Mouse (Mus musculus) layer of hippocampus, adult 11-12 months (tissue): Measurements from ENCODE around the gene Cyp2f2.
A peak's percentile ranks its signal among the peaks of the same experiment; 100 is the strongest.

ENCODE experiments used
- DNase-seq: peaks from one replicate; pipeline ENCODE4 v3.0.0; 2022; ENCODE audit warnings: low spot score

Cyp2f2 gene

GRCm38 (mm10) chr7:27119676-27120075 lies at the start of gene Cyp2f2:
TSS of gene Cyp2f2 (plus strand) at chr7:27119909.
- no peak for DNase-seq

DNA sequence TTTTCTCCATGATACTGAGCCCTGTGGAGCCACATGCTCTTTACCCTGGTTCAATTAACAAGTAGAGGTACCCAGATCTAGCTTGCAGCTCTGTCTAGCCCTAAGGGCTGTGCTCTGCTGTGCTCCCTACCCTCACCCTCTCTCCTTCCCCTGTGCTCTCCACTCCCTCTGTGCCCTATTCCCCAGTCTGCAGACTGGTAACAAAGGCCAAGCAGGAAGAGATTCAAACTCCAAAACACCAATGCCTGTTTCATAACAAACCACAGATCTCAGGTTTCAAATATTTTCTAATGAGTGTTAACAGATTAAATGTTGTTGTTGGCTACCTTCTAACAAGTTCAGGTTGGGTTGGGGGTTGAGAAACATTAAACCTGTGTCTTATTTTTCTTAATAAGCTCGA lies 41.1 kb upstream of the Cyp2f2 start:
- DNase-seq = no peak

DNA sequence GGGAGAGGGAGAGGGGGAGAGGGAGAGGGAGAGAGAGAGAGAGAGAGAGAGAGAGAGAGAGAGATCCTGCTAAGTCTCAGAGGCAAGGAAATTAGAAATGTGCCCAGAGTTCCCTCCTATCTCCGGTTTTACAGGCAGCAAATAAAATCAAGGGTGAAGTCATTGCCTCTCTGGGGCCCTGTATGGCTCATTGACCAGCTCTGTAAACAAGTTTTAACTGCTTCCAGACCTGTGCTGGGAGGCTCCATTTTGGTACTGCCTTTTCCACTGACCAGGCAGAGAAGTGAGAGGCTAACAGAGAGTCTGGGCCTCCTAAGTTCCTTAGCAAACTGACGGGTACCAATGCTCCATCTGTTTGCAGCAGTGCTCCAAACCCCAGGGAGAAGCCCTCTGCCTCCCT lies 38.1 kb upstream of the Cyp2f2 start:
- DNase-seq = no peak

- no peak for DNase-seq
Observed at GRCm38 (mm10) chr7:27091039-27091438, 28.7 kb upstream of the Cyp2f2 start.

- DNase-seq = no peak
Observed at GRCm38 (mm10) chr7:27092038-27092703, 27.5 kb upstream of the Cyp2f2 start.

- no peak for DNase-seq
Observed at GRCm38 (mm10) chr7:27092882-27093281, 26.8 kb upstream of the Cyp2f2 start.

DNA sequence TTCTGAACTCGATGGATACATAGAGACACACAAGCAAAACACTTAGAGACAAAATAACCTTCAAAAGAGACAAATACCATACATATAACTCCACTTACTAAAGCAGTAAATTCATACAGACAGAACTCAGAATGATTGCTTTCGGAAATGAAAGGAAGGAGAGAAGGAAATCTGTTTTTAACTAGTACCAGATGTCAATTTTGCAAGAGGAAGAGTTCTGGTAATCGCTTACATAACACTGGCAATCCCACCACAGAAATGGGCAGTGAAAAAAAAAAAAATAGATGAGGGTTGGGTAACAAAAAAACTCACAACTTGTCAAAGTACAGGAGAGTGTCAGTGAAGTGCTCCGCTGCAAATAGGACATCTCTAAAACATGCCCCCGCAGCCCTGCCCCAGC lies 14.8 kb upstream of the Cyp2f2 start:
- DNase-seq = no peak

DNA sequence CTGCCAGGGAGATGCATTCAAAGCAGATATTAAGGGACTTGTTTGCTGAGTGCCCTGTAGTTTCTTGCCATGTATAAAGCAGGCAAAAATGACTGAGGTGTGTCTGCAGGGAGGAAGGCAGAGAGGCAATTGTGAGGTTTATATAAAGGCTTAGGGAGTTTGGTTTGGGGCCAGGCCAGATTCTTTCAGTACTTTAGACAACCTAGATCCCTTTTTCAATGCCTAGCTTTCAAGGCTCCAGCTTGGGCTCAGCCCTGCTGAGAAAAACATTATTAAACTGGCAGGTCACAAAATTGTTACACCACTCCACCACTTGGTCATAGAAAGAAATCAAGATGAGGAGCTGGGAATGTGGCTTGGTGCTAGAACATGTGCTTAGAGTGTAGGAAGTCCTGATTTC lies 9.4 kb upstream of the Cyp2f2 start:
- no peak for DNase-seq

DNA sequence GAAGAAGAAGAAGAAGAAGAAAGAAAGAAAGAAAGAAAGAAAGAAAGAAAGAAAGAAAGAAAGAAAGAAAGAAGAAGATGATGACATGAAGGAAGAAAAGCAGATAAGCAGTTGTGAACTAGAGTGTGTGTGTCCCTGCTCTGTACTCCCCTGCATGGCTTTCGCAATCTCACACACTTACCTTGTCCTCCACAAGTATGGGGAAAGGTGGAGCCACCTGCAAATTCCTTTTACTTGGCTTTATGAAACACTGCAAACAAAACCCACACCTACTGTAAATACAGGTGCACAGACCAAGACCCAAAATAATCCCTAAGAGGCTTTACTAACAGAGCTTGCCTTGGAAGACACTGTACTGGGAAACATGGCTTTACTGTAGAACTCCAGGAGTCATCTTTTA lies 8.7 kb upstream of the Cyp2f2 start:
- no peak for DNase-seq

DNA sequence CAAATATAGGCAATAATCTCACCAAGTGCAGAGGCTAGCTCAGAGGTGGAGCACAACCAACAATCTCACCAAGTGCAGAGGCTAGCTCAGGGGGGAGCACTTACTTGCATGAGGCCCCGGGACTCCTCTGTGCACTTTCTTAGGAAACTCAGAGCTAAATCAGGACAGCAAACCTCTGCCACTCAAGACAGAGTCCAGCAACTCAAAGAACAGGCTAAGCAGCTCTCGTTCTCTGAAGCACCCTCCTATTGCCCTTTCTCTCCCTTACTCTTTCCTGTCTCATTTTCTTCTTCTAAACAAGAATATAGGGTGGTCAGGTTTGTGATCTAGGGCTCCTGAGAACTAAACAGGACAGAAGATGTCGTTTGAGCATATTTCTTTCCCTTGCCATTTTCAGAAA lies 7.7 kb upstream of the Cyp2f2 start:
- no peak for DNase-seq

GRCm38 (mm10) chr7:27118033-27118511 lies 1.6 kb upstream of the Cyp2f2 start:
- no peak for DNase-seq

- no peak for DNase-seq
Observed at GRCm38 (mm10) chr7:27124305-27124832, 4.7 kb downstream of the Cyp2f2 start.

DNA sequence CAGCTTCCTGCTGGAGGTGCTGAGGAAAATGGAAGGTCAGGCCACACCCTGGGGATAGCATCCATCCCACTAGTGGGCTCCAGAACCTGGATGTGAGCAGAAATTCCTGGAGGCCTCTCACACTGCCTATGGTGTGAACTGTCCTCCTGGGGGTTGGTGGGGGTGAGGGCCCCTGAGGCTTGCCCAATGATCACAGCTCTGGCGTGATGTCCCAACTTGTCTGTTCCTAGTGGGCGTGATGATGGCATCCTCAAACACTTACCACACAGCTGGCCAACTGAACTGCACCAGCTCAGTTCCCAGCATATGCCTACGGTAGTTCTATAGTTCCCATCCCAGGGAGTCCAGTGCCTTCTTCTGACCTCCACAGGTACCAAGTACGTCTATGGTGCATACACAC lies 5.3 kb downstream of the Cyp2f2 start:
- DNase-seq = no peak

GRCm38 (mm10) chr7:27128162-27128561 lies 8.5 kb downstream of the Cyp2f2 start:
- DNase-seq = peak; percentile 44

DNA sequence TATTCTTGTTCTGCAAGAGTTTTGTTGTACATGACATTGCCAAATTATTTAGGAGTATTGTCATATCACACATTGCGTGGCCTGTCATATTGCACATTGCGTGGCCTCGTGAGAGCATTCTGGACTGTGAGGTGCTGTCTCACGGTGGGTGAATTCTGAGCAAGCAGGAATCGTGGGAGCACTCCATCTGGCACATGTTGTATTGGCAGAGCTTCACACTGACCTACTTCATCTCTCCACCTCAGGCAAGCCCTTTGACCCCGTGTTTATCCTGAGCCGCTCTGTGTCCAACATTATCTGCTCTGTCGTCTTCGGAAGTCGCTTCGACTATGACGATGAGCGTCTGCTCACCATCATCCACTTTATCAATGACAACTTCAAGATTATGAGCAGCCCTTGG lies 9.2 kb downstream of the Cyp2f2 start:
- no peak for DNase-seq

GRCm38 (mm10) chr7:27129811-27130210 lies 10.1 kb downstream of the Cyp2f2 start:
- DNase-seq = no peak

DNA sequence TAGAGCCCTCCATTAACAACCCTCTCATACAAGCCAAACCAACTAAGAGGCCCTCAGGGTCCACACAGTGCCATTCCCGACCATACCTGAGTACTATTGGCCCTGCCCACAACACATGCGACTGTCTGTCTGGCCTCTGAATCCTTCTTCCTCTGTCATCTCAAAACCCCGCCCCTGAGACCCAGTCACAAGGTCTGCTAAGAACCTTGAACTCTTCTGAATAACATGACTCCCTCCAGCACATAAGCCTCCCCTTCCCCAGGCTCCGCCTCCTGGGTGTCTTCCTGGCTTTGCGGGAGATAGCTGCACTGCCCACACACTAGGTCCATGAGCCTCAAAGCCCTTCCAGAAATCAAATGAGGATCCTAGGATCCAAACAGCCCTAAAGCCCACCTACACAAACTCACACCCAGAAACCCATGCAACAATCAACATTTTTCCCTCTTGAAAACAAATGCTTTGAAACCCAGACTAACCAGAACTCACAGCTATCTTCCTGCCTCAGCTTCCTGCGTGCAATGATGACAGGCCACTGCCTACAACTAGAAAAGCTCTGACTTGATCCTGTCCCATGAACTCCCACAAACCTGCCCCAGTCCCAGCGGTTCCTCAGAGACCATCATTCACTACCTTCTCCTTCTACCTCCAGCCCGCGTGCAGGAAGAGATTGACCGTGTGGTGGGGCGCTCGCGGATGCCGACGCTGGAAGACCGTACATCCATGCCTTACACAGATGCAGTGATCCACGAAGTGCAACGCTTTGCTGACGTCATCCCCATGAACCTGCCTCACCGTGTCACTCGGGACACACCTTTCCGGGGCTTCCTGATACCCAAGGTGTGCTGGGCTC lies 11.0 kb downstream of the Cyp2f2 start:
- DNase-seq = no peak

- no peak for DNase-seq
Observed at GRCm38 (mm10) chr7:27131387-27131786, 11.7 kb downstream of the Cyp2f2 start.

GRCm38 (mm10) chr7:27132588-27132987 lies 12.9 kb downstream of the Cyp2f2 start:
- peak; percentile 50 for DNase-seq

DNA sequence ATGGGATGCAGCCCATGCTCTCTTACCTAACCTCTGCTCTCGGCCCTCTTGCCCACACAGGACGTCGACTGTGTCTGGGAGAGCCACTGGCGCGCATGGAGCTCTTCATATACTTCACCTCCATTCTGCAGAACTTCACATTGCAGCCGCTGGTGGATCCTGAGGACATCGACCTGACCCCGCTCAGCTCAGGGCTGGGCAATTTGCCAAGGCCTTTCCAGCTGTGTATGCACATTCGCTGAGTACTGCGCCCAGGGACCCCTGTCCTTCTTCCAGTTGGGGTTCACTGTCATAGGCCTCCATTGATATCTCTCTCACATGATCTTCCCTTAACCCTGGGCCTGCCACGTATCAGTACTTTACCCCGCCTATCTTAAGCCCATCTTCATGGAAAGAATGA lies 13.4 kb downstream of the Cyp2f2 start:
- DNase-seq = no peak

- no peak for DNase-seq
Observed at GRCm38 (mm10) chr7:27133757-27134156, 14.0 kb downstream of the Cyp2f2 start.

DNA sequence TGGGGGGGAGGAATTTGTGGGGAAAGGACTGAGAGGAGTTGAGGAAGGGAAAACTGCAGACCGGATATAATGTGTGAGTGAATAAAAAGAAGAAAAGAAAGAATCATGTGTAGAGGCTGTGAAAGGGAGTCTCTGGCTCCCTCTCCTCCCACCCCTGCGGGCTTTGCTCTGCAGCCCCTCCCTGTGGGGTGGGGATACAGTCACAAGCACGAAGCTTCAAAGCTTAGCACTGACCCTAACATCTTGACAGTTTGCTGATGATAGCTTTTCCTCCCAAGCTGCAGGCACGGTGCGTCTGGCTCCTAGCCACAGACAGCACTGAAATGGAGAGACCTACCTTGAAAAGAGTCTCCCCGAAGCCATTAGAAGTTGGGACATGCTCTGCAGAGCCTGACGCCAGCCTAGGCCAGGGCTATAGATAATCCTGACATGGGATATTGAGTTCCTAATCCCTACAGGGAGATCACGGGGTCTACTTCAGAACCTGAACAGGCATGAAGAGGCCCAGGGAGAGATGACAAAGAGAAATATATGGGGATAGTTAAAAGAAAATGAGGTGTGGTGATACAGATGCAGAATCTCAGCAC lies 16.8 kb downstream of the Cyp2f2 start:
- no peak for DNase-seq
